Mouse (Mus musculus) heart, adult 8-10 months (tissue): ENCODE measurements around the gene Supt6. TPM values are rescaled to one million over a fixed set of nuclear protein-coding genes. Genes with fewer than 3 reads are reported as not detected.

Experiments
- DNase-seq: peaks from one replicate; pipeline ENCODE4 v3.0.0; 2022; ENCODE audit warnings: low spot score
- microRNA-seq: library from miRNA; unstranded; fragments of <30 nt; microRNA quantifications from one replicate; pipeline ENCODE4 v1.2.0, GENCODE M21; 2022
- total RNA-seq, 4 experiments: library from RNA; stranded (reverse); gene quantifications; 2 replicates each; pipeline ENCODE4 v1.2.4; 2022

The Supt6 gene
- total RNA-seq, 4 experiments from 2014 or later: 32.6 to 33.8 (median 32.7) TPM

DNA sequence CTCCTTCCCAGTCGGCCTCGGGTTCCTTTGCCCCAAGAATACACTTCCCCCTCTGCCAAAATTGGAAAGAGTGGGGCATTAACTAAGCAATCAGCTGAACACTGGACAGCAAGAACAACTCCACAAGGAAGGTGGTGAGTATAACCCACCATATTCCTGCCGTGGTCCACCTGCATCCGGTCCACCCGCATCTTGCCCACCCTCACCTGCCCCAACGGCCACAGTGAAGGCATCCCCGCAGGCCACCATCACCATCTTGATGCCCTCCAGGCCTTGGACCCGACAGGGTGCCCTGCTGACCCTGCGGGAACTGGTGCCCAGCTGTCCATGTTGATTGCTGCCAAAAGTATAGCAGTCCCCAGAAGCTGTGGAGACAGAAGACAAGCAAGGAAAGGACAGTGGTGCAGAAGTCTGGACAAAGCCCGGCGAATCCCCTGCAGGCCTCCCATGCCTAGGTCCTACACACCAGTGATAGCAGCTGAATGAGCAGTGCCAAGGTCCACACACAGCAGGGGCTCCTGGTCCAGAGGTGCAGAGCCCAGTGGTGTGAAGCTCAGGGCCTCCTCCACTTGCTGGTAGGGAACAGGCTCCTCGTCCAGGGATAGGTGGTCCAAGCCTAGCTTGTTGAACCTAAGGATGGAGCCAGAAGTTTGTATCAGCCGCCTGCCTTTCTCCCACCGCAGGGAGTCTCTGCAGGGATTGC, 78.4 kb downstream of the Supt6 start:
- DNase-seq: no peak

DNA sequence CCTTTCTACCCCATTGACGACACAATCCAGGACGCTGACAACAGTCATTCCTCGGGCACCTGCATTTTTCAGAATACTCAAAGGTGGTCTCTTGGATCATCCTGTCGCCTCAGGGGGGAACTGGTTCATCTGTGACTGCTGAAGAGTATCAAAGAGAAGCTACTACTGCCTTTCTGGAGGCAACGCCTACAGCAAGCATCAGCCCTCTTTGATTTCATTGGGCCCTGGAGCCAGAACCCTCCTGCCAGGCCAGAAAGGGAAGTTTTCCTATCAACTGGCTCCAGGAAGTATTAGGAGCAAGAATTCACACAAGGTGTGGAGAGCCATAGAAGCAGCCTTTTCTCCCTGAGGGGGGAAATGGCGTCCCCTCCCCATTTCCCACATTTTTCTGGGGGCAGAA, 79.1 kb downstream of the Supt6 start:
- DNase-seq: no peak

- DNase-seq: no peak
Measured at GRCm38 (mm10) chr11:78166161-78166560, 79.6 kb downstream of the Supt6 start.

DNA sequence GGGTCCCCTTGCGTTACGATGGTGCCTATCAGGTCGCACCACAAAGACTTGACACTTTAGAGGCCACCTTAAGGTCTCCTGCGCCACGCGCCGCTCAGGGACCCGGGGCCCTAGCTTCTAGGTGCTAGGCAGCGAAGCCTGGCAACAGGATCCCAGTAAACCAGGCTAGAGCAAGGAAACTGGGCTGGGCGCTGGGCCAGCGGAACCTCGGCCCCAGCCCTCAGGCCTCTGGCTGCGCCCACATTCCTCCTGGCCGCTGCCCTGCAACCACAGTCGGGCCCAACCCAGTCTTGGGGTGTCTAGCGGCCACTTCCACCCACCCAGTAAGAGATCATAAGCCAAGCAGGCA, 80.1 kb downstream of the Supt6 start:
- DNase-seq: no peak

GRCm38 (mm10) chr11:78164924-78165760, 80.6 kb downstream of the Supt6 start, which contains the start of gene Traf4:
Traf4 (minus strand) TSS chr11:78165589.
- DNase-seq: peak; percentile 78

DNA sequence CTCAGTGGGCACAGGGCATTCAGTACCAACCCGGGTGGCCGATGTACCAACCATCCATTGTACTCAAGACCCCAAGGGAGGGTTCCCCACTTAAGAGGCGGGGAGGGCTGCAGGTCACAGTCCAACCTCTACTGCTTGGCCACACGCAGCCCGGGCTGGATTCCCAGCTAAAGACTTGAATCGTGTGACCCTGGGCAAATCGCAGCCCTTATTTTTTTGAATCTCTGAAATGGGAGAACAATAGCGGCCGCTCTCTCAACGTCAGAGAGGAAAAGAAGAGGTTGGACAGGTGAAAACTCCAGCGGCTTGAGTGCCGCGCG, 81.2 kb downstream of the Supt6 start:
- no peak for DNase-seq

- DNase-seq: peak; percentile 46
Measured at GRCm38 (mm10) chr11:78163681-78164603, 81.8 kb downstream of the Supt6 start.

- DNase-seq: no peak
Measured at GRCm38 (mm10) chr11:78163045-78163444, 82.7 kb downstream of the Supt6 start.

DNA sequence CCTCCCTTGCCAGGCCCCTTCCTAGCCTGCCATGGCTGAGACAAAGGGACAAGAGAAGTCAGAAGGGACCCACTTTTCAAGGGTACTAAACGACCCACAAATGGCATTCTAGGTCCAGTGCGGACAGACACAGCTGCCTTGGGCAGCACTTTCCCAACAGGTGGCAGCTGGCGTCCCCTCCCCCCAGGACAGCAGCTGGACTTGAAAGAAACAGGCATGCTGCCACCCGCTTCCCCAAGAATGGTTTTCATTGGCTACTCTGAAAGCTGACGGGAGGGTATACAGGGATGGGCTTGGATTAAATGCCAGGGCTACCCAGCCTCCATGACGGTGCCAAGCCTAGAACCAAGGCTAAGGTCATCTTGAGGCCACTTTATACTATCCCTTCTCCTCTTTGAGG, 83.3 kb downstream of the Supt6 start:
- DNase-seq: no peak

DNA sequence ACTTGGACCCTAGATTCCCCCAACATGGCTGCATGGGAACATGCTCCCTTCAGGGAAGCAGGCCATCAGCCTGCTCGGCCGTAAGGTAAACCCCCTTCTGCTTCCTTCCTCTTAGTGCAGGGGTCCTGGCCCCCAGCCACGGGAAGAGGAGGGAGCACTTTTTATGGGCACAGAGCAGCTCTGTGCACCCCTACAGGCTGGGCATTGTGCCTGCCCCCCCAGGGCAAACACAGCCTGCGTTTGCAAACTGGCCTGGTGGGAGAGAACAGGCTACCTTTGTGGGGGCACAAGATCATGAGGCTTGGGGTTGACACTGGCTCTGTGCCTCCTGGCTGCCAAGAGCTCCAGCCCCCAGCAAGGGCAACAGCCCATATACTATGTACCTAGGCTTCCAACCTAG, 83.8 kb downstream of the Supt6 start:
- DNase-seq: no peak

DNA sequence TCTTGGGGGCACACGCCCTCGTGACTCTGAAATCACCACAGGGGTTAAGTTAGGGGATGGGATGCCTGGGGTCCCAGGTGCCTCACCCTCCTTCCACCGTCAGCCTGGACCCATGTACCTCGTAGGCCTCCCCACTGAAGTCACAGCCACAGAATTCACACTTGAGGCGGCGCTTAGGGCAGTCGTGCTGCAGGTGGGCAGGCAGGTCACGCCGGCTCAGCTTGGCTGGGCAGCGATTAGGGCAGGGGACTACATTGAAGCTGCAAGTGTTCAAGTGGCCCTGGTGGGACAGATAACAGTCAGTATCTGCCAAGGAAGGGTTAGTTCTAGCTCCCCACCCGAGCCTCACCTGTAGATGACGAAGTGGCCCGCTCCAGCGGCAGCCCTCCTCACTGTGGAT, 84.6 kb downstream of the Supt6 start:
- DNase-seq: no peak

DNA sequence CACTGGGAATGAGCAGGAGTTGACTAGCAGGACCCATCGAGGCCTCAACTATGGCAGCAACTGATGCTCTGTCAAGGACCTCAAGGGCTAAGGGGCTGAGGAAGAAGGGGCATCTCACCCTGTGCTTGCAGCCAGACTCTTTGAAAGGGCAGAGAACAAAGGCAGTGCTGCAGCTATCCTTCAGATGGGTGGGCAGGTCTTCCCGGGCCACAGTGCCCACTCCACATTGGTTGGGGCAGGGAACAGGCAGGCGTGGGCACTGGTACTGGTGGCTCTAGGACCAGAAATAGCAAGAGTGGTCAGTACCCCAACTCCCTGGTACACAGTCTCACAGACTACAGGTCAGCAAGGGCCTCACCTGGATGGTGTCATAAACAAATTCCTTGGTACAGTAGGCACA, 85.1 kb downstream of the Supt6 start:
- no peak for DNase-seq

DNA sequence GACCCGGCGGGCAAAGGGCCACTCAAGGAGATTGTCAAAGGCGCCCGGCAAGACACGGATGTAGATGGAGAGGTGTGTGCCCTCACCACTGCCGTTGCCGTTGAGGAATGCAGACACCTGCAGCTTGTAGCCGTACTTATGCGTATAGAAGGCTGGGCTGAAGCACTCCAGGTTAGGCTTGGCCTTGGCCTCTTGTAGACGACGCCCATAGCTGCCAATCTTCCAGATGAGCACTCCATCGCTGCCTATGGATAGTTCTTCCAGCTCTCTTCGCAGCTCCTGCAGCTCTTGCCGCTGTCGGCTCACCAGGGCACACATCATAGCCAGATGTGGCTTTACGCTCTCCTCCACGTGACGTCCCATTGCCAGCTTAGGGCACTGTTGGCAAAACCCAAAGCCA, 85.6 kb downstream of the Supt6 start:
- DNase-seq: no peak

GRCm38 (mm10) chr11:78159557-78159956, 86.2 kb downstream of the Supt6 start:
- DNase-seq: no peak

DNA sequence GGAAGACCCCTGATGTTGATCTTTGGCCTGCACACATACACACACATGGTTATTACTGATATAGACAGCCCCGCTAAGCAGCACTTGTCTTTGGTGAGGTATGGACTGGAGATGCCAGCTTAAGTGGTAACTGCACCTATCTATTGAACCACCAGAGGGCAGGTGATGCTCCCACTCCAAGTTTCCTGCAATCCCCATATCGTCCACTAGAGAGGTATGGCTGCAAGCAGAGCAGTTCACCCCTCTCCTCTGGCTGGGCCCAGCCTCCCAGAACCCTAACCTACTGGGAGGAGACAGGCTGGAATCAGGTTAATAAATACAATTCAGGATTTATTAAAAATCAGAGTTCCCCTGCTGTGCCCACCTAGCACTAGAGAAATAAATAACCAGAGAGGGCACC, 86.7 kb downstream of the Supt6 start:
- peak; percentile 82 for DNase-seq

Small RNA genes within 50 kb of the gene (microRNA-seq; reads per million reads assigned to microRNA genes)
- gene Mir7653: 0.84 reads per million

Other genes with a start within 250 kb of the Supt6 start
- 1 to 10 TPM; 2.8 to 5.1 (median 4.2) TPM for gene Dhrs13, start 213.7 kb downstream of the Supt6 start, total RNA-seq
- gene Flot2, start 208.1 kb downstream of the Supt6 start, total RNA-seq: 10 to 100 TPM; 53.5 to 62.6 (median 56.4) TPM
- 10 to 100 TPM; 25.9 to 31.5 (median 28.5) TPM for gene Eral1, start 165.6 kb downstream of the Supt6 start, total RNA-seq
- 10 to 100 TPM; 10.1 to 14.1 (median 12.5) TPM for gene Fam222b, start 151.3 kb downstream of the Supt6 start, total RNA-seq
- gene Traf4, start 80.4 kb downstream of the Supt6 start, total RNA-seq: 1 to 10 TPM; 3.4 to 4.3 (median 3.7) TPM
- 1 to 10 TPM; 2.0 to 3.2 (median 2.3) TPM for gene Nek8, start 69.3 kb downstream of the Supt6 start, total RNA-seq
- 1 to 10 TPM; 2.9 to 7.1 (median 5.0) TPM for gene Tlcd1, start 69.3 kb downstream of the Supt6 start, total RNA-seq
- gene Rpl23a, start 62.4 kb downstream of the Supt6 start, total RNA-seq: 100 to 1,000 TPM; 760 to 870 (median 833) TPM
- gene Rab34, start 57.6 kb downstream of the Supt6 start, total RNA-seq: 1 to 10 TPM; 6.8 to 8.7 (median 8.1) TPM
- 1 to 10 TPM in 2 of 4 experiments, under 1 TPM in 2; 0.62 to 1.6 (median 0.98) TPM for gene Proca1, start 52.6 kb downstream of the Supt6 start, total RNA-seq
- 10 to 100 TPM; 49.8 to 58.7 (median 53.6) TPM for gene Sdf2, start 241 bp downstream of the Supt6 start, total RNA-seq
- 100 to 1,000 TPM; 201 to 242 (median 210) TPM for gene 2610507B11Rik, start 15.8 kb upstream of the Supt6 start, total RNA-seq
- gene BC030499, start 44.9 kb upstream of the Supt6 start, total RNA-seq: 1 to 10 TPM in 1 of 4 experiments, under 1 TPM in 3; 0.38 to 1.3 (median 0.61) TPM
- gene Spag5, start 55.5 kb upstream of the Supt6 start, total RNA-seq: under 1 TPM; 0.31 to 0.57 (median 0.46) TPM
- gene Aldoc, start 77.0 kb upstream of the Supt6 start, total RNA-seq: 1 to 10 TPM in 3 of 4 experiments, under 1 TPM in 1; 0.75 to 1.8 (median 1.3) TPM
- 10 to 100 TPM; 24.6 to 27.1 (median 25.1) TPM for gene Pigs, start 82.4 kb upstream of the Supt6 start, total RNA-seq
- 1 to 10 TPM; 3.5 to 6.8 (median 4.8) TPM for gene Unc119, start 97.5 kb upstream of the Supt6 start, total RNA-seq
- not detected for gene Foxn1, start 140.6 kb upstream of the Supt6 start, total RNA-seq
- gene Slc13a2, start 176.2 kb upstream of the Supt6 start, total RNA-seq: not detected
- gene Slc46a1, start 219.7 kb upstream of the Supt6 start, total RNA-seq: 1 to 10 TPM; 1.4 to 3.3 (median 1.9) TPM